Mouse (Mus musculus) CH12.LX (cell line): ENCODE data around the gene Nebl.

ENCODE experiments used
- CTCF ChIP-seq, 2 experiments: IDR thresholded peaks in 1 of 2; conservative IDR thresholded peaks in 1 of 2; 2 replicates each; pipeline ENCODE4 v1.5.1; 2011 to 2012; ENCODE audit warnings: low read depth in 2 of 2, low read length in 2 of 2, improper control_type of control experiment in 1 of 2, inconsistent platforms in 1 of 2, mild to moderate bottlenecking in 1 of 2, moderate library complexity in 1 of 2
- E2F4 ChIP-seq: IDR thresholded peaks from 2 replicates; pipeline ENCODE4 v1.6.1; 2011; ENCODE audit warnings: low read depth, low read length, improper control_type of control experiment; ENCODE audit not compliant: insufficient replicate concordance
- ETS1 ChIP-seq: conservative IDR thresholded peaks from 2 replicates; pipeline ENCODE4 v1.6.1; 2012; ENCODE audit warnings: low read depth, mild to moderate bottlenecking, inconsistent platforms, low read length, improper control_type of control experiment, moderate library complexity
- POLR2A ChIP-seq: IDR thresholded peaks from 2 replicates; pipeline ENCODE4 v1.6.1; 2011; ENCODE audit warnings: low read depth, mild to moderate bottlenecking, improper control_type of control experiment, low read length
- RAD21 ChIP-seq: IDR thresholded peaks from 2 replicates; pipeline ENCODE4 v1.6.1; 2011; ENCODE audit warnings: low read depth, mild to moderate bottlenecking, low read length, improper control_type of control experiment, moderate library complexity
- SMC3 ChIP-seq: IDR thresholded peaks from 2 replicates; pipeline ENCODE4 v1.6.1; 2011; ENCODE audit warnings: low read depth, low read length, improper control_type of control experiment
- TCF12 ChIP-seq: IDR thresholded peaks from 2 replicates; pipeline ENCODE4 v1.6.1; 2014; ENCODE audit warnings: low read depth, mild to moderate bottlenecking, inconsistent platforms, low read length, improper control_type of control experiment
- USF1 ChIP-seq: IDR thresholded peaks from 2 replicates; pipeline ENCODE4 v1.6.1; 2014; ENCODE audit warnings: low read depth, mild to moderate bottlenecking, inconsistent platforms, low read length, improper control_type of control experiment

GRCm38 (mm10) chr2:17599860-17600259 lies 131.4 kb downstream of the Nebl start:
- TF ChIP-seq TCF12 = no peak
- no peak for TF ChIP-seq POLR2A
- no peak for TF ChIP-seq ETS1
- no peak for TF ChIP-seq USF1
- no peak for TF ChIP-seq RAD21
- no peak for TF ChIP-seq E2F4
- no peak for TF ChIP-seq SMC3
- TF ChIP-seq CTCF (conservative IDR thresholded peaks at IDR 0.05 in 1 of 2, IDR thresholded peaks at IDR 0.05 in 1 of 2; ENCODE audit: low read depth in 2 of 2, low read length in 2 of 2) = no peak
